Mouse (Mus musculus) urinary bladder, postnatal 36 days (tissue): Measurements from ENCODE around the gene Ugt1a9.

ENCODE experiments used
- DNase-seq, 2 experiments: peaks; one replicate each; pipeline ENCODE4 v3.0.0; 2022; ENCODE audit warnings: low spot score in 2 of 2, mixed read lengths in 1 of 2

Ugt1a9 gene

GRCm38 (mm10) chr1:88258881-88259642 lies 188.5 kb downstream of the Ugt1a9 start:
- DNase-seq, result peak; percentile 84 to 85

GRCm38 (mm10) chr1:88259643-88260024 lies 189.0 kb downstream of the Ugt1a9 start:
- DNase-seq, result no peak

GRCm38 (mm10) chr1:88260114-88260513 lies 189.5 kb downstream of the Ugt1a9 start:
- DNase-seq, result no peak

- DNase-seq, result no peak
Measured at GRCm38 (mm10) chr1:88260604-88261377, 190.2 kb downstream of the Ugt1a9 start.

- DNase-seq, result no peak
Measured at GRCm38 (mm10) chr1:88261706-88262105, 191.1 kb downstream of the Ugt1a9 start.

- DNase-seq, result peak; percentile 98 to 99
Measured at GRCm38 (mm10) chr1:88262255-88262654, 191.7 kb downstream of the Ugt1a9 start.

- no peak for DNase-seq
Measured at GRCm38 (mm10) chr1:88262961-88263360, 192.4 kb downstream of the Ugt1a9 start.

GRCm38 (mm10) chr1:88263778-88264177 lies 193.2 kb downstream of the Ugt1a9 start:
- no peak for DNase-seq

GRCm38 (mm10) chr1:88264237-88264868 lies 193.8 kb downstream of the Ugt1a9 start:
- DNase-seq, result no peak

- no peak for DNase-seq
Measured at GRCm38 (mm10) chr1:88264869-88265240, 194.3 kb downstream of the Ugt1a9 start.

GRCm38 (mm10) chr1:88266123-88266522 lies 195.5 kb downstream of the Ugt1a9 start:
- DNase-seq, result no peak

- no peak for DNase-seq
Measured at GRCm38 (mm10) chr1:88267489-88267888, 196.9 kb downstream of the Ugt1a9 start.

GRCm38 (mm10) chr1:88268070-88268469 lies 197.5 kb downstream of the Ugt1a9 start:
- DNase-seq, result no peak
